In the genomic region with DNA sequence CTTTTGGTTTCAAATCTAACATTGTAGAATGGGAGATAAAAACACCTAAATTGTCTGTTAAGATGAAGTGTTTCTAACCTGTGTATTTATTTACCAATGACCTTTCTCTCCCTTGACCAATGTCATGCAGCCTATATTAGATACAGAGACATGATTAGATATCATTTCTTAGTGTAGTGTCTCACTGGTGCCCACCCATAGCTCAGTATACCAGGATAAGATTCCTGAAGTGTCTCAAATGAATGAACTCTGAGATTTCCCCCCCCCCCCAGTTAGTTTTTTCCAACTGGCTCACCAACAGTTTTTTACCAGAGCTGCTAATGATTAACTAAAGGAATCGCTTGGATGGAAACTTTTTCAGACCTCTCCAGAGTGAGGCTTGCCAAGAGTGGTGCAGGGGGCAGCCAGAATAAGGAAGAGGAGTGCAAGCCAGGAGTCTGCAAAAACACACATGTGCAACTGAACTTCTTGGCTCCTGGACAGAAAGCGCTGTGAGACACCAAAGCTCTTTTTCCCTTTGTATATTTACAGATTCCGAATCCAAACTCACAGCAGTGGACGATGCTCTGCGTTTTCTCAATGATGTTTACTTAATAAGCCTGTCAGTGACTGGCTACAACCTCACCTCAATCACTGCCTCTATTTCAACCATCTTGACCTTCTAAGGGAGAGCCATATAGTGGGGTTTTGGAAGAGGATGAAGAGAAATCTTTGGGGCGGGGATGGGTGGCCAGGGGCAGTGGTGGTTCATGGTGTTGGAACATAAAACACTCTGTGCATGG, we compare ENCODE assay signal across 8 mouse cellular contexts.
DNase-seq lines count a peak whose midpoint lies in the region; ATAC-seq and TF ChIP-seq lines count a peak whose summit lies in the region.

No protein-coding gene starts in this region.

- H3K27me3 ChIP-seq in lung, embryonic 14.5 days (ENCODE audit: insufficient read depth, low read length): no peaks in the 10 kb centered on the region

- peak overlapping the region; percentile 26; the same call in 1 of the 2 replicates for H3K4me2 ChIP-seq in lung, embryonic 14.5 days

- H3K36me3 ChIP-seq in lung, embryonic 14.5 days (ENCODE audit: insufficient read depth): no peaks in the 10 kb centered on the region

- H3K9ac ChIP-seq in lung, embryonic 14.5 days: no peak overlapping the region

- ATAC-seq in lung, embryonic 14.5 days (ENCODE audit: insufficient read depth): peak; percentile 86

- TF ChIP-seq CTCF in lung, embryonic 14.5 days (IDR thresholded peaks at IDR 0.05; ENCODE audit: low read depth): no peak

- H3K27ac ChIP-seq in lung, embryonic 14.5 days (ENCODE audit: low read depth): peak overlapping the region; percentile 75

- no peaks in the 10 kb centered on the region for H3K9me3 ChIP-seq in lung, embryonic 14.5 days (ENCODE audit: low read depth, low read length)

- DNase-seq in left cerebral cortex, postnatal 4 days: peak; percentile 57
- DNase-seq in left cerebral cortex, postnatal 25 days (ENCODE audit: low spot score in 2 of 2): no peak
- peak; percentile 7 for DNase-seq in gastrocnemius, postnatal 10 days
- peak; percentile 84 to 94 for DNase-seq in kidney, adult 8-10 months
- peak; percentile 94 for DNase-seq in lung, embryonic 14.5 days
- DNase-seq in spleen, postnatal 36 days (ENCODE audit: low spot score in 2 of 2): no peak
- no peak for DNase-seq in frontal cortex, postnatal 14 days (ENCODE audit: low spot score in 2 of 2)
- no peak for DNase-seq in adrenal gland, postnatal 14 days

- intact Hi-C loops in left cerebral cortex, postnatal 4 days (cut with DNase I): no loop called here
- intact Hi-C loops in left cerebral cortex, postnatal 25 days (cut with DNase I): no loop called here

- peaks cover 29% of the 10 kb centered on the region for H3K4me1 ChIP-seq in lung, embryonic 14.5 days (ENCODE audit: insufficient read depth)

- 19% methylated on average over 6 of the region's 6 CpGs for WGBS in lung, embryonic 14.5 days

- no peak overlapping the region for H3K4me3 ChIP-seq in lung, embryonic 14.5 days (ENCODE audit: low read depth, low read length)

Comparison
In these comparisons a context has a peak if more than half of its experiments do, and no peak if none do; other contexts are left out.
1. DNase-seq: peak in left cerebral cortex, postnatal 4 days (single experiment), gastrocnemius, postnatal 10 days (single experiment), kidney, adult 8-10 months (2 of 2) and lung, embryonic 14.5 days (single experiment); none in left cerebral cortex, postnatal 25 days (0 of 2), spleen, postnatal 36 days (0 of 2), frontal cortex, postnatal 14 days (0 of 2) and adrenal gland, postnatal 14 days (single experiment).